Mouse (Mus musculus): ENCODE data around the gene Zfp937. TPM values are rescaled to one million over a fixed set of nuclear protein-coding genes. Genes with fewer than 3 reads are reported as not detected.
"Not testable (repeated sequence)": the region's sequence is repeated elsewhere in the genome, so short reads cannot be mapped to it uniquely, and the experiment has no call there.

The Zfp937 gene
- total RNA-seq (2012; rRNA removed) (not detected in 2 replicates), polyA plus RNA-seq (2012; ENCODE audit: insufficient read depth in 1 of 2, insufficient read length in 2 of 2, low read depth in 1 of 2, low replicate concordance in 2 of 2, missing spikeins in 1 of 2) (not detected)

GRCm38 (mm10) chr2:150217600-150218362, at the start of gene Zfp937:
Zfp937 (plus strand) TSS chr2:150218073.
- not testable (repeated sequence) for DNase-seq (ENCODE audit: low read depth, low spot score); H3K4me3 ChIP-seq (ENCODE audit: control insufficient read depth in 1 of 2, insufficient read depth in 1 of 2, low read depth in 2 of 2, low read length in 2 of 2); H3K9me3 ChIP-seq (replicated peaks; ENCODE audit: insufficient read depth, low read length); H3K27ac ChIP-seq (ENCODE audit: control insufficient read depth, low read depth, low read length); H3K36me3 ChIP-seq (ENCODE audit: control insufficient read depth in 1 of 2, insufficient read depth in 2 of 2, low read length in 2 of 2); H3K9ac ChIP-seq (ENCODE audit: control insufficient read depth, low read depth, low read length, poor library complexity, severe bottlenecking); H3K79me2 ChIP-seq (ENCODE audit: control insufficient read depth, insufficient read depth, low read length, poor library complexity); H3K4me1 ChIP-seq (ENCODE audit: control insufficient read depth in 1 of 2, insufficient read depth in 2 of 2, low read length in 2 of 2); H3K27me3 ChIP-seq (ENCODE audit: control insufficient read depth in 1 of 2, insufficient read depth in 2 of 2, low read length in 2 of 2)

GRCm38 (mm10) chr2:150173833-150174232, 44.0 kb upstream of the Zfp937 start:
- Histone ChIP-seq H3K4me3 (ENCODE audit: control insufficient read depth in 1 of 2, insufficient read depth in 1 of 2, low read depth in 2 of 2, low read length in 2 of 2) (no peak overlapping the region), H3K9me3 (replicated peaks; ENCODE audit: insufficient read depth, low read length) (no peaks in the 10 kb centered on the region), H3K4me1 (ENCODE audit: control insufficient read depth in 1 of 2, insufficient read depth in 2 of 2, low read length in 2 of 2) (no peaks in the 10 kb centered on the region), H3K27ac (ENCODE audit: control insufficient read depth, low read depth, low read length) (no peak overlapping the region), H3K27me3 (ENCODE audit: control insufficient read depth in 1 of 2, insufficient read depth in 2 of 2, low read length in 2 of 2) (no peaks in the 10 kb centered on the region), H3K79me2 (ENCODE audit: control insufficient read depth, insufficient read depth, low read length, poor library complexity) (no peaks in the 10 kb centered on the region), H3K36me3 (ENCODE audit: control insufficient read depth in 1 of 2, insufficient read depth in 2 of 2, low read length in 2 of 2) (no peaks in the 10 kb centered on the region), H3K9ac (ENCODE audit: control insufficient read depth, low read depth, low read length, poor library complexity, severe bottlenecking) (no peak overlapping the region)
- no peak for DNase-seq (ENCODE audit: low read depth, low spot score)
- no peak for TF ChIP-seq CHD2 (IDR thresholded peaks at IDR 0.05; ENCODE audit: low read length)
- no peak for TF ChIP-seq MAZ (IDR thresholded peaks at IDR 0.05; ENCODE audit: low read depth, low read length)
- TF ChIP-seq SIN3A (IDR thresholded peaks at IDR 0.05; ENCODE audit: low read length), result no peak
- TF ChIP-seq ZC3H11A (IDR thresholded peaks at IDR 0.05; ENCODE audit: low read depth, low read length), result no peak
- TF ChIP-seq USF2 (IDR thresholded peaks at IDR 0.05; ENCODE audit: borderline replicate concordance in 1 of 2, insufficient read depth in 1 of 2, low read depth in 1 of 2, low read length in 2 of 2), result no peak
- TF ChIP-seq CHD1 (IDR thresholded peaks at IDR 0.05; ENCODE audit: low read depth, low read length), result no peak
- no peak for TF ChIP-seq USF1 (IDR thresholded peaks at IDR 0.05; ENCODE audit: low read depth, low read length)
- no peak for TF ChIP-seq NELFE (IDR thresholded peaks at IDR 0.05; ENCODE audit: low read depth, low read length)
- TF ChIP-seq MYC (IDR thresholded peaks at IDR 0.05; ENCODE audit: low read depth, low read length), result no peak
- TF ChIP-seq MXI1 (IDR thresholded peaks at IDR 0.05; ENCODE audit: low read depth, low read length), result no peak
- no peak for TF ChIP-seq JUND (IDR thresholded peaks at IDR 0.05; ENCODE audit: low read depth, low read length)
- no peak for TF ChIP-seq GATA1 (IDR thresholded peaks at IDR 0.05; ENCODE audit: low read depth, low read length)
- no peak for TF ChIP-seq POLR2AphosphoS2 (IDR thresholded peaks at IDR 0.05; ENCODE audit: low read length)
- no peak for TF ChIP-seq TBP (IDR thresholded peaks at IDR 0.05; ENCODE audit: low read depth, low read length)
- no peak for TF ChIP-seq MAFK (IDR thresholded peaks at IDR 0.05; ENCODE audit: borderline replicate concordance, low read depth, low read length)
- TF ChIP-seq ETS1 (IDR thresholded peaks at IDR 0.05; ENCODE audit: low read depth, low read length), result no peak
- no peak for TF ChIP-seq EP300 (IDR thresholded peaks at IDR 0.05; ENCODE audit: low read depth in 1 of 2, low read length in 2 of 2)
- TF ChIP-seq RCOR1 (IDR thresholded peaks at IDR 0.05; ENCODE audit: low read depth, low read length), result no peak
- TF ChIP-seq TAL1 (IDR thresholded peaks at IDR 0.05; ENCODE audit: low read length), result no peak
- TF ChIP-seq GABPA (IDR thresholded peaks at IDR 0.05; ENCODE audit: low read depth, low read length), result no peak

- not testable (repeated sequence) for H3K27ac ChIP-seq (ENCODE audit: control insufficient read depth, low read depth, low read length); H3K9me3 ChIP-seq (replicated peaks; ENCODE audit: insufficient read depth, low read length); H3K27me3 ChIP-seq (ENCODE audit: control insufficient read depth in 1 of 2, insufficient read depth in 2 of 2, low read length in 2 of 2); H3K79me2 ChIP-seq (ENCODE audit: control insufficient read depth, insufficient read depth, low read length, poor library complexity); H3K4me1 ChIP-seq (ENCODE audit: control insufficient read depth in 1 of 2, insufficient read depth in 2 of 2, low read length in 2 of 2); H3K36me3 ChIP-seq (ENCODE audit: control insufficient read depth in 1 of 2, insufficient read depth in 2 of 2, low read length in 2 of 2); DNase-seq (ENCODE audit: low read depth, low spot score); H3K9ac ChIP-seq (ENCODE audit: control insufficient read depth, low read depth, low read length, poor library complexity, severe bottlenecking); H3K4me3 ChIP-seq (ENCODE audit: control insufficient read depth in 1 of 2, insufficient read depth in 1 of 2, low read depth in 2 of 2, low read length in 2 of 2)
Observed at GRCm38 (mm10) chr2:150179579-150179978, 38.3 kb upstream of the Zfp937 start, which contains the start of gene Gm10770. Gm10770 (minus strand) TSS chr2:150179679.

Measured in MEL (cell line).